Mouse (Mus musculus) small intestine, adult 2 months (tissue): ENCODE results near the gene Hrg. TPM values are rescaled to one million over a fixed set of nuclear protein-coding genes. Genes with fewer than 3 reads are reported as not detected.

Source experiments
- H3K27ac ChIP-seq: fragments of 200-500 bp; 2 replicates; pipeline ENCODE4 v1.5.1; 2012; ENCODE audit warnings: low read depth, low read length, control low read depth, inconsistent platforms; ENCODE audit not compliant: insufficient read depth
- H3K27me3 ChIP-seq: fragments of 200-500 bp; 2 replicates; pipeline ENCODE4 v1.6.1; 2012; ENCODE audit warnings: mild to moderate bottlenecking, moderate library complexity, low read length, inconsistent platforms; ENCODE audit not compliant: control insufficient read depth, insufficient read depth
- H3K36me3 ChIP-seq: fragments of 200-500 bp; 2 replicates; pipeline ENCODE4 v1.6.1; 2012; ENCODE audit warnings: mild to moderate bottlenecking, low read length, control low read depth, inconsistent platforms; ENCODE audit not compliant: control insufficient read depth, insufficient read depth
- H3K4me1 ChIP-seq: fragments of 200-500 bp; 2 replicates; pipeline ENCODE4 v1.6.1; 2012; ENCODE audit warnings: low read length, inconsistent platforms, mixed read lengths; ENCODE audit not compliant: control insufficient read depth, insufficient read depth, insufficient read length
- H3K4me3 ChIP-seq: fragments of 200-500 bp; 2 replicates; pipeline ENCODE4 v1.5.1; 2012; ENCODE audit warnings: low read depth, mild to moderate bottlenecking, control low read depth, inconsistent platforms, low read length, moderate library complexity
- CTCF ChIP-seq: fragments of 200-500 bp; IDR thresholded peaks from 2 replicates; pipeline ENCODE4 v1.5.1; 2012; ENCODE audit warnings: low read depth, mild to moderate bottlenecking, control low read depth, inconsistent platforms, low read length, moderate library complexity, mixed read lengths; ENCODE audit not compliant: insufficient replicate concordance, insufficient read length; ENCODE audit errors: extremely low read depth
- POLR2A ChIP-seq: fragments of 200-500 bp; IDR thresholded peaks from 2 replicates; pipeline ENCODE4 v1.6.1; 2012; ENCODE audit warnings: low read depth, mild to moderate bottlenecking, control low read depth, inconsistent platforms, low read length, moderate library complexity
- WGBS: fragments of 180-500 bp; shearing (Covaris S2); methylation state at CpG from one replicate; pipeline ENCODE4 v1.1.7; 2018; 5-methylcytosine and 5-hydroxymethylcytosine counted together
- polyA plus RNA-seq: library from polyadenylated mRNA; depleted of rRNA; stranded (reverse); fragments of >200 nt; gene quantifications from 2 replicates; pipeline ENCODE4 v1.2.3, GENCODE M21; 2012; rRNA removed

The Hrg gene
- not detected in 2 replicates for polyA plus RNA-seq

DNA sequence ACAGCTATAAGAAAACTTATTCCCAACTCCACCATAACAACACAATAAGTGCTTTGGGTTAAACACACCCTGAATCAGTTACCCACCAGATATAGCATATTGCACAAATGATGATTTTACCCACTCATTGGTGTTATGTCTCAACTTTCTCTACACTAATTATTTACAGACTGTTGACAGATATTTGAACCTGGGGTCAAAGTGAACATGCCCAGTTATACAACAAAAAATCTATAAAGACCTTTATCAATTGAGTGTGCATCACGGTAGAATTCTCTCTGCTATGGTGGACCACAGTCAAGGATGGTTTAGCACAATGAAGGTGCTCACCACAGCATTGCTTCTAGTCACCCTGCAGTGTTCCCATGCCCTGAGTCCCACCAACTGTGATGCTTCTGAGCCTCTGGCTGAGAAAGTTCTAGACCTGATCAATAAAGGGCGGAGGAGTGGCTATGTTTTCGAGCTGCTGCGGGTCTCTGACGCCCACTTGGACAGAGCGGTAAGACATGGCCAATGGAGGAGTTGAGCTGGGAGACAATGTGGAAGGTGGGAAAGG is at the start of gene Hrg:
Hrg (plus strand) TSS at position 233 of the 556 bp plus-strand sequence.
- H3K4me3 ChIP-seq = no peak within 1 kb of the TSS

DNA sequence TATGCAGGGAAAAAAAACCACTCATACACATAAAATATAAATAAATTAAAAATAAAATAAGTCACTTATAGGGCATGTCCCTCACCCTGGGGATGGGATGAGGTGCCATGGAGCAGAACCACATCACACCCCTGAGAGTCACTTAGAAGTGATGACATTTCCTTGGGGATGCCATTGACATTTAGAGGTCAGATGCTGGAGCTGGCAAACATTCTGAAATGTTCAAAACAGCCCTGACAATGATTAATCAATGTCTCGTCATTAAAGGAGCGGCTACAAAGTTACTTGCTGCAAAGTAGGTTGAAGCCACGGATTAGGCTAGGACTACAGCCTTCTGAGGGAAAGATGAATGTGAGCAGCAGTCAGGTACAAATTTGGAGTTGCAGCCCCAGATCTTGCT is 49.5 kb upstream of the Hrg start:
- no peak for TF ChIP-seq POLR2A
- no peak for TF ChIP-seq CTCF
- Histone ChIP-seq H3K36me3 (no peaks in the 10 kb centered on the region), H3K4me1 (no peaks in the 10 kb centered on the region), H3K27ac (no peak overlapping the region), H3K27me3 (no peaks in the 10 kb centered on the region), H3K4me3 (no peak overlapping the region)
- 53% methylated on average over 3 of the region's 3 CpGs for WGBS

More for the DNA sequence above, at the start of gene Hrg:
- Histone ChIP-seq H3K36me3 (no peaks in the 10 kb centered on the region), H3K4me1 (no peaks in the 10 kb centered on the region), H3K27me3 (no peaks in the 10 kb centered on the region), H3K27ac (no peak within 1 kb of the TSS)
- 92% methylated on average over 6 of the region's 6 CpGs for WGBS
- TF ChIP-seq POLR2A (no peak), CTCF (no peak)

DNA sequence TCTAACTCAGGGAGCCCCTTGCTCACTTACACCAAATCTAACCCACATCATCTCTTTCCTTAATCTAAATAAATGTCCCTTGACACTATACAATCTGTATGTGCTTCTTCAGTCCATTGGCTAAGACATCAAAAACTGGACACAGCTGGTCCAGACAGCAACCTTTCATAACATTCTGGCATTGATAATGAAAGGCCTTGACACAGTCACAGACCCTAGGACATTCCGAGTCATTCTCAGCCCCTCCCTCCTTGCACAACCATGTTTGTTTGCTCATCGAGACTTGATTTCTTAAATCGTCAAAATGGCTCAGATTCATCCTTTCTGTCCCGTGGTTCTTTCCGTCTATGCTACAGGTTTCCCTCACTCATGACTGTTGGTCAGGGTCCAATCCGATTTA is 41.6 kb upstream of the Hrg start:
- TF ChIP-seq POLR2A (no peak), CTCF (no peak)

DNA sequence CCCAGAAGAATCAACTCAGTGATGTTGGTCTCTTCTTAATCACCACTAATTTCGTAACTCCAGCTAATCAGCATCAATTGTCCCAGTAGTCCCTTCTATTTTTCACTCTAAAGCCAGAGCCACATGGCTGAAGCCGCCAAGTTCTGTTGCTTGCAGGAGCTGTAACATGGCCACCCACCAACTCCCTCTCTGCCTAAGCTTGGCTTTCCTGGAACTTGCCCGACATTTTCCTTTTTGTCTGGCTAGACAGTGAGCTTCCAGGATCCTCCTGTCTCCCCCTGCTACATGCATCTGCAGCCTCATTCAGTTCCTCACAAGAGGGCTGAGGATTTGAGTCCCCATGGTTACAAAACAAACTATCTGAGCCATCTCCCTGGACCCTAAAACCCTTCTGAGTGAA is 38.9 kb upstream of the Hrg start:
- H3K4me1 ChIP-seq = no peaks in the 10 kb centered on the region
- no peaks in the 10 kb centered on the region for H3K27me3 ChIP-seq
- TF ChIP-seq POLR2A (no peak), CTCF (no peak)
- H3K36me3 ChIP-seq = no peaks in the 10 kb centered on the region
- no peak overlapping the region for H3K4me3 ChIP-seq
- 86% methylated on average over 3 of the region's 3 CpGs for WGBS
- H3K27ac ChIP-seq = no peak overlapping the region

More for the DNA sequence above, 41.6 kb upstream of the Hrg start:
- no peaks in the 10 kb centered on the region for H3K27me3 ChIP-seq
- H3K4me1 ChIP-seq = no peaks in the 10 kb centered on the region
- no peaks in the 10 kb centered on the region for H3K36me3 ChIP-seq
- no peak overlapping the region for H3K27ac ChIP-seq
- H3K4me3 ChIP-seq = no peak overlapping the region
- 83% methylated on average over 6 of the region's 6 CpGs for WGBS

DNA sequence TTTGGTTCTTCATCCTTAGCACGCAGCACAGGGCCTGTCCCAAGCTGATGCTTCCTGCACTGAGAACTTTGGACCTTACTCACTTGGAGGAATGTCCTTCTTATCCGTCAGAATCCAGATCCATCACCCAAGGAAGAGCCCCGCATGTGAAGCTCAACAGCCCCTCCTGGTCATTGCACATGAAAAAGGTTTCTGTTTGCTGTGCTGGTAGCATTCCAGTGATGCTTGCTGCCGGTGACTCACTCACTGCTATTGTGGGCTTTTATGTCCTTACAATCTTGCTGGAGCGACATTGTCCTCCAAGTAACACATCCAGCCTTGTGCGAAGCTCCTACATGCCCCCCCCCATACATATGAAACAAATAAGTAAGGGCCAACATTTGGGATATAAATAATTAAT is 38.0 kb upstream of the Hrg start:
- no peaks in the 10 kb centered on the region for H3K36me3 ChIP-seq
- H3K27me3 ChIP-seq = no peaks in the 10 kb centered on the region
- no peak overlapping the region for H3K4me3 ChIP-seq
- 58% methylated on average over 6 of the region's 6 CpGs for WGBS
- H3K4me1 ChIP-seq = no peaks in the 10 kb centered on the region
- no peak for TF ChIP-seq POLR2A
- TF ChIP-seq CTCF = no peak
- no peak overlapping the region for H3K27ac ChIP-seq

DNA sequence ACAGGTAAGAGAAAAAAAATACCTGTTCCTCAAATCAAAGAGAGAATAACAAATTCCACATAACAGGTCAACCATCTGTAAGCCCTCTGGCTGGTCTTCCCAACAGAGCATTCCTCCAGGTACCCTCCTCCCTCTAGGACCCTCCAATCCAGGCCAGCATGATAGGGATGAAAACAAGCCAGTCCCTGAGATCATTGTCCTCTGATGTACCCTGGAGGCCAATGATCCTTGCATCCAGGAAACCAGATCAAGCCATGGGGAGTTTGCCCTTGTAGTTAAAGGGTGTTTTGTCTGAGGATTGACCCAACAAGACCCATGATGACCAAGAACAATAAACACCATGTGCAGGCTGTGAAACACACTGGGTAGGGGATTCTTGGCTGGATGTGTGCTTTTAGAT is 36.6 kb upstream of the Hrg start:
- H3K27ac ChIP-seq = no peak overlapping the region
- TF ChIP-seq CTCF (no peak), POLR2A (no peak)
- no peak overlapping the region for H3K4me3 ChIP-seq
- H3K4me1 ChIP-seq = no peaks in the 10 kb centered on the region
- no peaks in the 10 kb centered on the region for H3K27me3 ChIP-seq
- no peaks in the 10 kb centered on the region for H3K36me3 ChIP-seq

DNA sequence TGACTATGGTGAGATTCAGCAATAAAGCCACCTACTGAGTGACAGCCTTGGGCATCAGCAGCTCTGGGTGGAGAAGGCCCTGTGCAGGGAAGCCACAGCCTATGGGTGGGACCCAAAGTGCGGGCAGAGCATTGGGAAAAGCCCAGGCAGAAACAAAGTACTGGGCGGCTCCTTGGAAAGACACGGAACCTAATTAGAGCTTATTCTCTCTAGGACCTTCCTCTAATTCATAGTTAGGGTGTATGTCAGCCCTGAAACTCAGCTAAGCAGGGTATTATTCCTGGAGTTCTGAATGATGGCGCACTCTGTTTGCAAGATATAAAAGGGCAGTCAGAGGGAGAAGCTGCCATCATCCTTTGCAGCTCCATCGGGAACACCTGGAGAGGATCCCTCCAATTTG is 32.8 kb upstream of the Hrg start, which contains the start of gene Fetub:
Fetub (plus strand) TSS at position 301 of the 400 bp plus-strand sequence.
- WGBS = 83% methylated on average over 5 of the region's 5 CpGs
- Histone ChIP-seq H3K27me3 (no peaks in the 10 kb centered on the region), H3K27ac (no peak within 1 kb of the TSS), H3K36me3 (no peaks in the 10 kb centered on the region), H3K4me1 (no peaks in the 10 kb centered on the region), H3K4me3 (no peak within 1 kb of the TSS)
- TF ChIP-seq POLR2A = no peak
- no peak for TF ChIP-seq CTCF
